Mouse (Mus musculus) midbrain, postnatal 0 days (tissue): ENCODE measurements around the gene Muc15. TPM values are rescaled to one million over a fixed set of nuclear protein-coding genes. Genes with fewer than 3 reads are reported as not detected.

Experiments used
- ATAC-seq: fragments of 200-750 bp; cut with Nextera tagmentation; 2 replicates; pipeline ENCODE4 v1.8.0; 2017; ENCODE audit warnings: moderate number of reproducible peaks, mild to moderate bottlenecking, moderate TSS enrichment, moderate library complexity; ENCODE audit not compliant: low FRiP score
- DNase-seq: peaks from one replicate; pipeline ENCODE4 v3.0.0-alpha.2; 2015; ENCODE audit warnings: low spot score
- H3K27ac ChIP-seq: fragments of 300-500 bp; sonication (generic); 2 replicates; pipeline ENCODE4 v1.5.1; 2014; ENCODE audit warnings: low read depth, mild to moderate bottlenecking, low read length, mixed read lengths
- H3K27me3 ChIP-seq: fragments of 300-500 bp; sonication (generic); 2 replicates; pipeline ENCODE4 v1.6.1; 2014; ENCODE audit warnings: low read length, control low read depth, mixed read lengths; ENCODE audit not compliant: insufficient read depth
- H3K36me3 ChIP-seq: fragments of 300-500 bp; sonication (generic); 2 replicates; pipeline ENCODE4 v1.6.1; 2014; ENCODE audit warnings: low read length, control low read depth, mixed read lengths; ENCODE audit not compliant: insufficient read depth
- H3K4me1 ChIP-seq: fragments of 300-500 bp; sonication (generic); 2 replicates; pipeline ENCODE4 v1.6.1; 2014; ENCODE audit warnings: mild to moderate bottlenecking, control low read depth, antibody characterized with exemption, low read length, mixed read lengths; ENCODE audit not compliant: insufficient read depth
- H3K4me2 ChIP-seq: fragments of 300-500 bp; sonication (generic); 2 replicates; pipeline ENCODE4 v1.6.1; 2014; ENCODE audit warnings: low read depth, mild to moderate bottlenecking, low read length, mixed read lengths; ENCODE audit not compliant: poor library complexity, severe bottlenecking
- H3K4me3 ChIP-seq: fragments of 300-500 bp; sonication (generic); 2 replicates; pipeline ENCODE4 v1.5.1; 2014; ENCODE audit warnings: low read depth, mild to moderate bottlenecking, low read length, moderate library complexity
- H3K9ac ChIP-seq: fragments of 300-500 bp; sonication (generic); replicated peaks from 2 replicates; pipeline ENCODE4 v1.6.1; 2014; ENCODE audit warnings: mild to moderate bottlenecking, low read length, moderate library complexity, mixed read lengths; ENCODE audit not compliant: poor library complexity, severe bottlenecking
- H3K9me3 ChIP-seq: fragments of 300-500 bp; sonication (generic); 2 replicates; pipeline ENCODE4 v1.6.1; 2016; ENCODE audit warnings: low read length, control low read depth
- CTCF ChIP-seq: IDR thresholded peaks from 2 replicates; pipeline ENCODE4 v1.5.1; 2016; ENCODE audit warnings: antibody characterized with exemption, mild to moderate bottlenecking
- WGBS: fragments of 180-500 bp; shearing (Covaris S2); extraction: QIAGEN DNeasy Blood & Tissue Kit; methylation state at CpG from one replicate; pipeline ENCODE4 v1.1.7; 2014; 5-methylcytosine and 5-hydroxymethylcytosine counted together
- polyA plus RNA-seq: library from polyadenylated mRNA; unstranded; fragments of >200 nt; fragmentation: Nextera tagmentation; extraction: Ambion mirVana; gene quantifications from 2 replicates; pipeline ENCODE4 v1.2.1, GENCODE M21; 2015
- total RNA-seq: library from RNA; depleted of rRNA; stranded (reverse); fragments of >200 nt; gene quantifications from 2 replicates; pipeline ENCODE4 v1.2.3, GENCODE M21; 2014

The Muc15 gene
- total and polyA plus RNA-seq, 2 experiments from 2014 or later = 0.27 to 0.58 TPM

GRCm38 (mm10) chr2:110737236-110737635, 16.1 kb downstream of the Muc15 start:
- DNase-seq = no peak
- no peak for TF ChIP-seq CTCF
- WGBS = 88% methylated on average over 4 of the region's 4 CpGs

GRCm38 (mm10) chr2:110737981-110738380, 16.8 kb downstream of the Muc15 start:
- Histone ChIP-seq H3K9me3 (no peaks in the 10 kb centered on the region), H3K4me3 (no peak overlapping the region), H3K4me1 (no peaks in the 10 kb centered on the region), H3K36me3 (no peaks in the 10 kb centered on the region), H3K27ac (no peak overlapping the region), H3K9ac (no peak overlapping the region), H3K4me2 (no peak overlapping the region), H3K27me3 (no peaks in the 10 kb centered on the region)
- no peak for DNase-seq
- no peak for TF ChIP-seq CTCF
- 65% methylated on average over 2 of the region's 2 CpGs for WGBS
- no peak for ATAC-seq

More at GRCm38 (mm10) chr2:110737236-110737635, 16.1 kb downstream of the Muc15 start:
- Histone ChIP-seq H3K27ac (no peak overlapping the region), H3K4me1 (no peaks in the 10 kb centered on the region), H3K9me3 (no peaks in the 10 kb centered on the region), H3K4me2 (no peak overlapping the region), H3K9ac (no peak overlapping the region), H3K27me3 (no peaks in the 10 kb centered on the region), H3K36me3 (no peaks in the 10 kb centered on the region), H3K4me3 (no peak overlapping the region)
- no peak for ATAC-seq

GRCm38 (mm10) chr2:110739781-110740180, 18.6 kb downstream of the Muc15 start:
- Histone ChIP-seq H3K9ac (no peak overlapping the region), H3K4me2 (no peak overlapping the region), H3K36me3 (no peaks in the 10 kb centered on the region), H3K27ac (no peak overlapping the region), H3K4me3 (no peak overlapping the region), H3K9me3 (no peaks in the 10 kb centered on the region), H3K27me3 (no peaks in the 10 kb centered on the region), H3K4me1 (no peaks in the 10 kb centered on the region)
- TF ChIP-seq CTCF = no peak
- 30% methylated on average over 1 of the region's 1 CpGs for WGBS
- DNase-seq (no peak), ATAC-seq (no peak)

GRCm38 (mm10) chr2:110740493-110740892, 19.4 kb downstream of the Muc15 start:
- Histone ChIP-seq H3K27ac (no peak overlapping the region), H3K4me1 (no peaks in the 10 kb centered on the region), H3K36me3 (no peaks in the 10 kb centered on the region), H3K27me3 (no peaks in the 10 kb centered on the region), H3K9me3 (no peaks in the 10 kb centered on the region), H3K4me3 (no peak overlapping the region), H3K4me2 (no peak overlapping the region), H3K9ac (no peak overlapping the region)
- 32% methylated on average over 1 of the region's 1 CpGs for WGBS
- DNase-seq = no peak
- no peak for ATAC-seq
- TF ChIP-seq CTCF = no peak

- no peak for TF ChIP-seq CTCF
- no peaks in the 10 kb centered on the region for H3K36me3 ChIP-seq
- DNase-seq = no peak
Observed at GRCm38 (mm10) chr2:110757556-110757955, 36.4 kb downstream of the Muc15 start.

GRCm38 (mm10) chr2:110759434-110759833, 38.3 kb downstream of the Muc15 start:
- Histone ChIP-seq H3K4me1 (no peaks in the 10 kb centered on the region), H3K27me3 (no peaks in the 10 kb centered on the region), H3K27ac (no peak overlapping the region), H3K4me3 (no peak overlapping the region), H3K36me3 (no peaks in the 10 kb centered on the region), H3K4me2 (no peak overlapping the region), H3K9ac (no peak overlapping the region), H3K9me3 (no peaks in the 10 kb centered on the region)
- ATAC-seq (no peak), DNase-seq (no peak)
- 30% methylated on average over 2 of the region's 2 CpGs for WGBS
- TF ChIP-seq CTCF = no peak

More at GRCm38 (mm10) chr2:110757556-110757955, 36.4 kb downstream of the Muc15 start:
- Histone ChIP-seq H3K27me3 (no peaks in the 10 kb centered on the region), H3K4me2 (no peak overlapping the region), H3K27ac (no peak overlapping the region), H3K9ac (no peak overlapping the region), H3K4me1 (no peaks in the 10 kb centered on the region), H3K4me3 (no peak overlapping the region), H3K9me3 (no peaks in the 10 kb centered on the region)
- WGBS = 89% methylated on average over 2 of the region's 2 CpGs
- ATAC-seq = no peak
